Mouse (Mus musculus) midbrain, postnatal 0 days (tissue): ENCODE data around the gene Nat10. TPM values are rescaled to one million over a fixed set of nuclear protein-coding genes. Genes with fewer than 3 reads are reported as not detected.

Experiments used
- ATAC-seq: fragments of 200-750 bp; cut with Nextera tagmentation; 2 replicates; pipeline ENCODE4 v1.8.0; 2017; ENCODE audit warnings: moderate number of reproducible peaks, mild to moderate bottlenecking, moderate TSS enrichment, moderate library complexity; ENCODE audit not compliant: low FRiP score
- DNase-seq: peaks from one replicate; pipeline ENCODE4 v3.0.0-alpha.2; 2015; ENCODE audit warnings: low spot score
- H3K27ac ChIP-seq: fragments of 300-500 bp; sonication (generic); 2 replicates; pipeline ENCODE4 v1.5.1; 2014; ENCODE audit warnings: low read depth, mild to moderate bottlenecking, low read length, mixed read lengths
- H3K27me3 ChIP-seq: fragments of 300-500 bp; sonication (generic); 2 replicates; pipeline ENCODE4 v1.6.1; 2014; ENCODE audit warnings: low read length, control low read depth, mixed read lengths; ENCODE audit not compliant: insufficient read depth
- H3K36me3 ChIP-seq: fragments of 300-500 bp; sonication (generic); 2 replicates; pipeline ENCODE4 v1.6.1; 2014; ENCODE audit warnings: low read length, control low read depth, mixed read lengths; ENCODE audit not compliant: insufficient read depth
- H3K4me1 ChIP-seq: fragments of 300-500 bp; sonication (generic); 2 replicates; pipeline ENCODE4 v1.6.1; 2014; ENCODE audit warnings: mild to moderate bottlenecking, control low read depth, antibody characterized with exemption, low read length, mixed read lengths; ENCODE audit not compliant: insufficient read depth
- H3K4me2 ChIP-seq: fragments of 300-500 bp; sonication (generic); 2 replicates; pipeline ENCODE4 v1.6.1; 2014; ENCODE audit warnings: low read depth, mild to moderate bottlenecking, low read length, mixed read lengths; ENCODE audit not compliant: poor library complexity, severe bottlenecking
- H3K4me3 ChIP-seq: fragments of 300-500 bp; sonication (generic); 2 replicates; pipeline ENCODE4 v1.5.1; 2014; ENCODE audit warnings: low read depth, mild to moderate bottlenecking, low read length, moderate library complexity
- H3K9ac ChIP-seq: fragments of 300-500 bp; sonication (generic); replicated peaks from 2 replicates; pipeline ENCODE4 v1.6.1; 2014; ENCODE audit warnings: mild to moderate bottlenecking, low read length, moderate library complexity, mixed read lengths; ENCODE audit not compliant: poor library complexity, severe bottlenecking
- H3K9me3 ChIP-seq: fragments of 300-500 bp; sonication (generic); 2 replicates; pipeline ENCODE4 v1.6.1; 2016; ENCODE audit warnings: low read length, control low read depth
- CTCF ChIP-seq: IDR thresholded peaks from 2 replicates; pipeline ENCODE4 v1.5.1; 2016; ENCODE audit warnings: antibody characterized with exemption, mild to moderate bottlenecking
- WGBS: fragments of 180-500 bp; shearing (Covaris S2); extraction: QIAGEN DNeasy Blood & Tissue Kit; methylation state at CpG from one replicate; pipeline ENCODE4 v1.1.7; 2014; 5-methylcytosine and 5-hydroxymethylcytosine counted together
- polyA plus RNA-seq: library from polyadenylated mRNA; unstranded; fragments of >200 nt; fragmentation: Nextera tagmentation; extraction: Ambion mirVana; gene quantifications from 2 replicates; pipeline ENCODE4 v1.2.1, GENCODE M21; 2015
- total RNA-seq: library from RNA; depleted of rRNA; stranded (reverse); fragments of >200 nt; gene quantifications from 2 replicates; pipeline ENCODE4 v1.2.3, GENCODE M21; 2014

Nat10 gene
- total and polyA plus RNA-seq, 2 experiments from 2014 or later, result 15.9 to 37.0 TPM

- H3K27me3 ChIP-seq, result no peaks in the 10 kb centered on the region
- no peak overlapping the region for H3K4me2 ChIP-seq
- H3K27ac ChIP-seq, result no peak overlapping the region
- H3K4me1 ChIP-seq, result no peaks in the 10 kb centered on the region
- TF ChIP-seq CTCF, result peak; percentile 64
- no peak for ATAC-seq
- H3K4me3 ChIP-seq, result no peak overlapping the region
- H3K36me3 ChIP-seq, result peaks cover 9% of the 10 kb centered on the region; the same call in 1 of the 2 replicates
- no peak overlapping the region for H3K9ac ChIP-seq
- 88% methylated on average over 4 of the region's 4 CpGs for WGBS
- H3K9me3 ChIP-seq, result no peaks in the 10 kb centered on the region
- no peak for DNase-seq
Observed at GRCm38 (mm10) chr2:103784621-103785020, 23.6 kb upstream of the Nat10 start.

DNA sequence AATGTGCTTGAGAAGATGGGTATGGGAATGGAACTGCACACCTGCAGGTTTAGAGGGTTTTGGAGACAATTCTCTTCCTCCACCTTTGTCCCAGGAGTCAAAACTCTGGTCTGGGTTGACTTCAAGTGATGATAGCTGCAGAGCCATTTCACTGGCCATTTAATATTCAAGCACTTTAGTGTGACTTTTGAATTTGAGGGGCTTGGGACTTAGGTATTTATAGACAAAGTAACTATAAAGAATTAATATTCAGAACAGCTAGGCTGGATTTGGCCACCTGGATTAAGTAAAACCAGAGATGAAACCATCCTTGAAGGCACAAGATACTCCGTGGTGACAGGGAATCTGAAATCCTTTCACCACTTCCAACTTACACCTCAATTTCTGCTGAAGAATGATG, 1.4 kb upstream of the Nat10 start:
- no peak overlapping the region for H3K9ac ChIP-seq
- H3K36me3 ChIP-seq, result peaks cover 21% of the 10 kb centered on the region
- DNase-seq (no peak), ATAC-seq (no peak)
- no peak overlapping the region for H3K27ac ChIP-seq
- no peaks in the 10 kb centered on the region for H3K4me1 ChIP-seq
- 55% methylated on average over 1 of the region's 1 CpGs for WGBS
- no peak overlapping the region for H3K4me2 ChIP-seq
- no peak for TF ChIP-seq CTCF
- no peak overlapping the region for H3K4me3 ChIP-seq
- H3K9me3 ChIP-seq, result no peaks in the 10 kb centered on the region
- no peaks in the 10 kb centered on the region for H3K27me3 ChIP-seq

GRCm38 (mm10) chr2:103761993-103762392, 923 bp upstream of the Nat10 start:
- Histone ChIP-seq H3K36me3 (peaks cover 22% of the 10 kb centered on the region), H3K9me3 (no peaks in the 10 kb centered on the region), H3K4me3 (peak overlapping the region; percentile 67), H3K27me3 (no peaks in the 10 kb centered on the region), H3K4me1 (no peaks in the 10 kb centered on the region), H3K4me2 (peak overlapping the region; percentile 77), H3K27ac (no peak overlapping the region), H3K9ac (no peak overlapping the region)
- no peak for TF ChIP-seq CTCF
- WGBS, result 44% methylated on average over 4 of the region's 4 CpGs
- no peak for ATAC-seq
- no peak for DNase-seq

DNA sequence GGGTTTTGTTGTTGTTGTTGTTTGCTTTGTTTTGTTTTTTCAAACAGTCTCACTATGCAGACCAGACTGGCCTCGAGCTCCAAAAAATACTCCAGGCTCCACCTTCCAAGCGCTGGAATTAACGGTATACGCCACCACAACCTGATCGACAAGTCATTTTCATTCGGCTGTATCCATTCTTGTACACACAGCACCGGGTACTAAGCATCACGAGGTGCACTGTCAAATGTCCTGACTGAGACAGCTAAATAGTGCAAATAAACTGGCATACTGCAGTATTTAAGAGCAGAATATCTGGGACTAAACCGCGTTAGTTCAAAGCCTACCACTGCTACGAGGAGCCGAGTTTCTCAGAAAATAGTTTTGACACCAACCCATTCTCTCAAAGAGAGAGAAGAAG, 649 bp downstream of the Nat10 start:
- under 1% methylated on average over 12 of the region's 12 CpGs for WGBS
- no peaks in the 10 kb centered on the region for H3K9me3 ChIP-seq
- H3K9ac ChIP-seq, result peak overlapping the region; percentile 75
- H3K27me3 ChIP-seq, result no peaks in the 10 kb centered on the region
- peak overlapping the region; percentile 67 for H3K4me3 ChIP-seq
- DNase-seq (peak; percentile 44), ATAC-seq (peak; percentile 48)
- no peak for TF ChIP-seq CTCF
- H3K4me1 ChIP-seq, result no peaks in the 10 kb centered on the region
- peak overlapping the region; percentile 77 for H3K27ac ChIP-seq
- peak overlapping the region; percentile 77 for H3K4me2 ChIP-seq
- peaks cover 15% of the 10 kb centered on the region; the same call in 1 of the 2 replicates for H3K36me3 ChIP-seq

- Histone ChIP-seq H3K9ac (no peak overlapping the region), H3K27ac (no peak overlapping the region), H3K4me3 (no peak overlapping the region), H3K4me1 (no peaks in the 10 kb centered on the region), H3K36me3 (peaks cover 41% of the 10 kb centered on the region), H3K9me3 (no peaks in the 10 kb centered on the region), H3K4me2 (no peak overlapping the region), H3K27me3 (no peaks in the 10 kb centered on the region)
- DNase-seq (no peak), ATAC-seq (no peak)
- TF ChIP-seq CTCF, result no peak
- 90% methylated on average over 9 of the region's 9 CpGs for WGBS
Observed at GRCm38 (mm10) chr2:103755458-103756085, 5.5 kb downstream of the Nat10 start.

- WGBS, result 93% methylated on average over 3 of the region's 3 CpGs
Observed at GRCm38 (mm10) chr2:103754614-103755013, 6.5 kb downstream of the Nat10 start.

More at GRCm38 (mm10) chr2:103754614-103755013, 6.5 kb downstream of the Nat10 start:
- H3K4me3 ChIP-seq, result no peak overlapping the region
- H3K27ac ChIP-seq, result no peak overlapping the region
- H3K4me1 ChIP-seq, result no peaks in the 10 kb centered on the region
- no peaks in the 10 kb centered on the region for H3K9me3 ChIP-seq
- no peak for TF ChIP-seq CTCF
- ATAC-seq (no peak), DNase-seq (no peak)
- H3K36me3 ChIP-seq, result peaks cover 50% of the 10 kb centered on the region
- no peaks in the 10 kb centered on the region for H3K27me3 ChIP-seq
- H3K9ac ChIP-seq, result no peak overlapping the region
- no peak overlapping the region for H3K4me2 ChIP-seq
